ENCODE assay signal across 13 mouse cellular contexts in genomic region chr15:67386896-67387295, GRCm38 (mm10).
"Had no signal": no experiment of that assay in that cellular context is flagged by ENCODE, and none has a peak within 500 bp of the region (broad histone marks: within the 10 kb centered on the region; RNA-seq: fewer than 3 reads in every experiment).

No protein-coding gene starts in this region.

- H3K27me3 ChIP-seq: midbrain, embryonic 13.5 days; midbrain, embryonic 15.5 days; neural tube, embryonic 12.5 days had no signal

- H3K9me3 ChIP-seq: midbrain, embryonic 13.5 days; midbrain, embryonic 15.5 days; neural tube, embryonic 12.5 days had no signal

- H3K9ac ChIP-seq: liver, embryonic 14.5 days; lung, embryonic 14.5 days; midbrain, embryonic 13.5 days; midbrain, embryonic 15.5 days; neural tube, embryonic 12.5 days had no signal

- H3K36me3 ChIP-seq: midbrain, embryonic 13.5 days; midbrain, embryonic 15.5 days; neural tube, embryonic 12.5 days had no signal

- H3K4me2 ChIP-seq: lung, embryonic 14.5 days; midbrain, embryonic 11.5 days; midbrain, embryonic 13.5 days; midbrain, embryonic 15.5 days; neural tube, embryonic 12.5 days had no signal

- DNase-seq: lung, adult 18-20 months; lung, postnatal 10 days; lung, postnatal 4 days; right cerebral cortex, postnatal 14 days; thymus, adult 2 months; thymus, postnatal 25 days; thymus, postnatal 4 days had no signal

- ATAC-seq: midbrain, embryonic 13.5 days; midbrain, embryonic 15.5 days had no signal

- H3K4me1 ChIP-seq: midbrain, embryonic 13.5 days; midbrain, embryonic 15.5 days; neural tube, embryonic 12.5 days had no signal

- H3K27ac ChIP-seq: liver, embryonic 14.5 days; midbrain, embryonic 13.5 days; midbrain, embryonic 15.5 days; neural tube, embryonic 12.5 days had no signal

- H3K4me3 ChIP-seq: midbrain, embryonic 13.5 days; midbrain, embryonic 15.5 days; neural tube, embryonic 12.5 days had no signal
